Mouse (Mus musculus) bone marrow, adult 2 months (tissue): ENCODE results near the gene Ovgp1.

ENCODE experiments used
- CTCF ChIP-seq: fragments of 200-500 bp; IDR thresholded peaks from 2 replicates; pipeline ENCODE4 v1.5.1; 2011; ENCODE audit warnings: low read length, control low read depth; ENCODE audit not compliant: control insufficient read depth, insufficient read depth
- POLR2A ChIP-seq: fragments of 200-500 bp; IDR thresholded peaks from 2 replicates; pipeline ENCODE4 v1.6.1; 2011; ENCODE audit warnings: low read depth, mild to moderate bottlenecking, control low read depth, low read length, borderline replicate concordance; ENCODE audit not compliant: control insufficient read depth

DNA sequence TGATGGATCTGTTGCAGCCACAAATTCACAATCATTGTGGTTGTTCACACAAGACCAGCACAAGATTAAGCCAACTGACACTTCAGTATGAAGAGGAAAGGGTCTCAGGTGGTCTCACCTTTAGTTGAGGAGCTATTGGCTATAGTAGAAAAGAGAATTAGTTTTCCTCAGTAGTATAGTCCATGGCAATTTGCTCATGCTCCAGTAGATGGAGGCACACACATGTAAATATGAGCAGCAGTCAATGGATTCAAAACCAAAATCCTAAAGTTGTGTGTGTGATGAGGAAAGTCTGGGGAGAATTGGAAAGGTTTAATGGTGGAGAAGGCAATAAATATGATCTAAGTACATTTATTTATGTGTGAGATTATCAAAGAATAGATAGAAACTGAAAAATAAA, 48.3 kb downstream of the Ovgp1 start:
- TF ChIP-seq POLR2A (no peak), CTCF (no peak)
